Mouse (Mus musculus): ENCODE data around the gene Ypel3. TPM values are rescaled to one million over a fixed set of nuclear protein-coding genes. Genes with fewer than 3 reads are reported as not detected.

Gene Ypel3
- polyA plus RNA-seq, 1 experiment from 2014 or later = 89.7 TPM

- peak overlapping the region; percentile 84 for H3K4me3 ChIP-seq
- WGBS = under 1% methylated on average over 40 of the region's 40 CpGs
- peaks cover 54% of the 10 kb centered on the region for H3K4me1 ChIP-seq (replicated peaks)
- no peak for DNase-seq (ENCODE audit: low spot score)
- H3K27ac ChIP-seq = peak overlapping the region; percentile 96
- no peaks in the 10 kb centered on the region for H3K27me3 ChIP-seq (ENCODE audit: insufficient read depth, poor library complexity, severe bottlenecking)
- H3K36me3 ChIP-seq = peaks cover 72% of the 10 kb centered on the region
- no peaks in the 10 kb centered on the region for H3K9me3 ChIP-seq
Measured at GRCm38 (mm10) chr7:126798127-126799049, 21.6 kb downstream of the Ypel3 start.

- peaks cover 50% of the 10 kb centered on the region for H3K4me1 ChIP-seq (replicated peaks)
- no peaks in the 10 kb centered on the region for H3K9me3 ChIP-seq
- peak; percentile 99 for DNase-seq (ENCODE audit: low spot score)
- under 1% methylated on average over 36 of the region's 36 CpGs for WGBS
- peaks cover 74% of the 10 kb centered on the region for H3K36me3 ChIP-seq
- no peaks in the 10 kb centered on the region for H3K27me3 ChIP-seq (ENCODE audit: insufficient read depth, poor library complexity, severe bottlenecking)
- peak overlapping the region; percentile 84 for H3K4me3 ChIP-seq
- H3K27ac ChIP-seq = peak overlapping the region; percentile 96
Measured at GRCm38 (mm10) chr7:126799050-126799467, 22.3 kb downstream of the Ypel3 start.

GRCm38 (mm10) chr7:126799468-126800268, 22.9 kb downstream of the Ypel3 start:
- peaks cover 74% of the 10 kb centered on the region for H3K36me3 ChIP-seq
- no peaks in the 10 kb centered on the region for H3K9me3 ChIP-seq
- peak overlapping the region; percentile 96 for H3K27ac ChIP-seq
- peak overlapping the region; percentile 84 for H3K4me3 ChIP-seq
- no peak for DNase-seq (ENCODE audit: low spot score)
- WGBS = under 1% methylated on average over 38 of the region's 38 CpGs
- H3K27me3 ChIP-seq (ENCODE audit: insufficient read depth, poor library complexity, severe bottlenecking) = no peaks in the 10 kb centered on the region
- H3K4me1 ChIP-seq (replicated peaks) = peaks cover 50% of the 10 kb centered on the region

GRCm38 (mm10) chr7:126800269-126801056, 23.7 kb downstream of the Ypel3 start:
- peaks cover 48% of the 10 kb centered on the region for H3K4me1 ChIP-seq (replicated peaks)
- DNase-seq (ENCODE audit: low spot score) = no peak
- H3K27ac ChIP-seq = peak overlapping the region; percentile 96
- H3K27me3 ChIP-seq (ENCODE audit: insufficient read depth, poor library complexity, severe bottlenecking) = no peaks in the 10 kb centered on the region
- WGBS = 50% methylated on average over 5 of the region's 5 CpGs
- peaks cover 74% of the 10 kb centered on the region for H3K36me3 ChIP-seq
- no peaks in the 10 kb centered on the region for H3K9me3 ChIP-seq
- peak overlapping the region; percentile 84 for H3K4me3 ChIP-seq

GRCm38 (mm10) chr7:126801057-126801422, 24.3 kb downstream of the Ypel3 start:
- Histone ChIP-seq H3K9me3 (no peaks in the 10 kb centered on the region), H3K27ac (peak overlapping the region; percentile 96), H3K36me3 (peaks cover 72% of the 10 kb centered on the region), H3K27me3 (ENCODE audit: insufficient read depth, poor library complexity, severe bottlenecking) (no peaks in the 10 kb centered on the region), H3K4me3 (peak overlapping the region; percentile 84; the same call in 1 of the 2 replicates), H3K4me1 (replicated peaks) (peaks cover 43% of the 10 kb centered on the region)
- 94% methylated on average over 16 of the region's 16 CpGs for WGBS
- DNase-seq (ENCODE audit: low spot score) = no peak

- Histone ChIP-seq H3K27ac (peak overlapping the region; percentile 2; the same call in 1 of the 2 replicates), H3K36me3 (peaks cover 72% of the 10 kb centered on the region), H3K4me1 (replicated peaks) (peaks cover 35% of the 10 kb centered on the region), H3K27me3 (ENCODE audit: insufficient read depth, poor library complexity, severe bottlenecking) (no peaks in the 10 kb centered on the region), H3K4me3 (no peak overlapping the region), H3K9me3 (no peaks in the 10 kb centered on the region)
- no peak for DNase-seq (ENCODE audit: low spot score)
- 87% methylated on average over 11 of the region's 11 CpGs for WGBS
Measured at GRCm38 (mm10) chr7:126802134-126802889, 25.6 kb downstream of the Ypel3 start.

DNA sequence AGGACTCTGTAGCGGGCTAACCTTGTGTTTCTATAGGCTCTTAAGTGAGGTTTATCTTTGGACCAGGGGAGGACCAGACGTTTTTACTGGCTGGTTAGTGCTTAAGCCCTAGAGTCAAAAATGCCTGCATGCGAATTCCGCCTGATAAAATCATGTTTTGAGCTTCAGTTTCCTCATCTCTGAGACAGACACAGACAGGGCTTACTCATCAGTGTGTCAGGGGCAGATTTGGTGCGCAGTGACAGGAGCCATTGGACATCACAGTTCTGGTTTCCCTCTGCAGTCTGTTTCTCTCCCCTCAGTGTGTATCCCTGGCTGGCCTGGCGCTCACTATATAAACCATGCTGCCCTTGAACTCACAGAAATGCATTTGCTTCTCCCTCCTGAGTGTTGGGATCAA, 26.4 kb downstream of the Ypel3 start:
- no peak for DNase-seq (ENCODE audit: low spot score)
- Histone ChIP-seq H3K27ac (no peak overlapping the region), H3K9me3 (no peaks in the 10 kb centered on the region), H3K36me3 (peaks cover 70% of the 10 kb centered on the region), H3K27me3 (ENCODE audit: insufficient read depth, poor library complexity, severe bottlenecking) (no peaks in the 10 kb centered on the region), H3K4me3 (no peak overlapping the region), H3K4me1 (replicated peaks) (peaks cover 35% of the 10 kb centered on the region)
- 93% methylated on average over 6 of the region's 6 CpGs for WGBS

DNA sequence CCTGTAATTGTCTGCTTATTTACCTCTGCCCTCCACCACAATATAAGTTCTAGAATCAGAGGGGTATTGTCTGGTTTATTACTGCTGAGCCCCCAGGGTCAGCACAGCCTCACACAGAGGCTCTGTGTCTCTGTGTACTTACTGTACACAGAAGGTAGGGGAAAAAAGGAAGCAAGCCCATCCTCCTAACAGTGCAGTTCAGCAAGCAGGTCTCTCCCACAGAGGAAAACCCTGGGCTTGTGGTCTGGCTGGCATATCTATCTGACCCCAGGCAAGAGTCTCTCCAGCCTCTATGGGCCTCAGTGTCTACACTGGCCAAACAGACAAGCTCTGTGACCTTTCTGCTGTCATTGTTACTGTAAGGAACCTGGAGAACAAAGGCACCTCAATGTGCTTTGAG, 27.0 kb downstream of the Ypel3 start:
- peaks cover 37% of the 10 kb centered on the region for H3K4me1 ChIP-seq (replicated peaks)

DNA sequence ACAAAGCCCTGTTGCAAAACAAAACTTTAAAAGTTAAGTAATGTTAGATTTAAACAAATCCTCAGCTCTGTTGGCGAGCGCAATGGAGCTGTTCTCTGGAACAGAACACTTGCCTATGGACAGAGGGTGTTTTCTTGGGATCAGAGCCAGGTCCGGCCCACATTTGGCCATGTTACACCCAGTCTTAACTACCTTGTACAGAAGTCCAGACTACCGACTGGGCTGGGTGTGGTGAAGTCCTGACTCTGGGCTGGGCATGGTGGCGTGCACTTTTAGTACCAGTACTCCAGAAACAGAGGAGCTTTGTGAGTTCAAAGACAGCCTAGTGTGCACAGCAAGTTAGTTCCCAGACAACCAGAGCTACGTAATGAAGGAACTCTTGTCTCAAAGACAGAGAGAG, 30.2 kb downstream of the Ypel3 start:
- 91% methylated on average over 6 of the region's 6 CpGs for WGBS
- peaks cover 55% of the 10 kb centered on the region for H3K36me3 ChIP-seq
- H3K4me3 ChIP-seq = peak overlapping the region; percentile 21; the same call in 1 of the 2 replicates
- H3K27ac ChIP-seq = no peak overlapping the region
- no peaks in the 10 kb centered on the region; the same call in 1 of the 2 replicates for H3K27me3 ChIP-seq (ENCODE audit: insufficient read depth, poor library complexity, severe bottlenecking)
- no peaks in the 10 kb centered on the region for H3K9me3 ChIP-seq
- DNase-seq (ENCODE audit: low spot score) = no peak
- peaks cover 33% of the 10 kb centered on the region for H3K4me1 ChIP-seq (replicated peaks)

More for the DNA sequence above, 27.0 kb downstream of the Ypel3 start:
- no peak for DNase-seq (ENCODE audit: low spot score)
- no peaks in the 10 kb centered on the region for H3K9me3 ChIP-seq
- H3K27me3 ChIP-seq (ENCODE audit: insufficient read depth, poor library complexity, severe bottlenecking) = no peaks in the 10 kb centered on the region
- peaks cover 70% of the 10 kb centered on the region for H3K36me3 ChIP-seq
- no peak overlapping the region for H3K4me3 ChIP-seq
- H3K27ac ChIP-seq = no peak overlapping the region

DNA sequence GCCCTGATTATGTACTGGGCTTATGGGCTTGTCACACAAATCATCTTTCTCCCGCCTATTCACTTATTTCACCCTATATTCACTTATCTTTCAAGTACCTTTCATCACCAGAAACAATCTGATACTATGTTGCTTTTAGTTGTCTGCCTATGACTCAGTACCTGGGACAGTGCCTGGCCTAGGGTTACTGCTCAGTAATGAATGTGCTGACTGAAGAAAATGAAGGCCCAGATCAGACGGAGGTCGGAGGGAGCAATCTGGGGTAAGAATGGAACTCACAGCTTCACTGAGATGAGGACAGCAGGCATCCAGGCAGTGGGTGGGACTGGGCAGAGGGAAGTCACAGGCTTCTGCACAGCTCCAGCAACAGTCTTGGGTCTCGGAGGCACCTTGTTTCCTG, 30.6 kb downstream of the Ypel3 start:
- DNase-seq (ENCODE audit: low spot score) = no peak
- peaks cover 33% of the 10 kb centered on the region for H3K4me1 ChIP-seq (replicated peaks)
- H3K36me3 ChIP-seq = peaks cover 51% of the 10 kb centered on the region
- peak overlapping the region; percentile 68 for H3K4me3 ChIP-seq
- H3K27me3 ChIP-seq (ENCODE audit: insufficient read depth, poor library complexity, severe bottlenecking) = peaks cover 4% of the 10 kb centered on the region; the same call in 1 of the 2 replicates
- WGBS = 77% methylated on average over 4 of the region's 4 CpGs
- H3K27ac ChIP-seq = peak overlapping the region; percentile 94
- no peaks in the 10 kb centered on the region for H3K9me3 ChIP-seq

DNA sequence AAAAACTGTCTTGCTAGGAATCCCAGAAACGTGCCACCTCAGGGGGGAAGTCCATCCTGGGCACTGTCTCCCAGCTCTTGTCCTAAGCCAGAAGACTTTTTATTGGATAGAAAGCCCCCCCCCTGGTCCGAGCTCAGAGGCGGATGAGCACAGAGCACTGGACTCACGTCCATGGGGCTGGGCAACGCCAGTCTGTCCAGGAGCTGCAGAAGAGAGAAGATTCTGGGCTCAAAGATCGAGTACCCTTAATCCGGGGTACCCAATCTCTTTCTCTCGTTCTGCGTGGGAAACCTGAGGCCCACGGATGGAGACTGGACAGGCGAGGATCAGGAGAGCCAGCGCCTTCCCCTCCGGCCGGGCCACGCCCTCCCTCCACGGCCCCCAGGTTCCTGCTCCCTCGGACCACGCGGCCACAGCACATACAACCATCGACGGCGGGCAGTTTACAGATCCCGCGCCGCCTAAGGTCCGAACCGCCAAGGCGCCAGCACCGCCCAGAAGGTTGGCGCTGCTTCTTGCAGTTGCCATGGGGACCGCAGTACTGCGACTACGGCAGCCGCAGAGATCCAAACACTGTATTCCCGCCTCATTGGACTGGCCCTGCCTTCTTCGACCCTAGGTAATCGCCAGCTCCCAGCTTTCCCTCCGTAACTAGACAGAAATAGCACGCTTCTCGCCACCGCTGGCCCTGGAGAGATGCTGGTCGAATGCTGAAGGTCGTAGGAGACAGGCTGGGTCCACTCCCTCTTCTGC, 32.1 kb downstream of the Ypel3 start:
- peak; percentile 91 for DNase-seq (ENCODE audit: low spot score)
- H3K36me3 ChIP-seq = peaks cover 36% of the 10 kb centered on the region
- H3K27ac ChIP-seq = peak overlapping the region; percentile 94
- H3K27me3 ChIP-seq (ENCODE audit: insufficient read depth, poor library complexity, severe bottlenecking) = peaks cover 4% of the 10 kb centered on the region; the same call in 1 of the 2 replicates
- H3K4me3 ChIP-seq = peak overlapping the region; percentile 68
- no peaks in the 10 kb centered on the region for H3K9me3 ChIP-seq
- H3K4me1 ChIP-seq (replicated peaks) = peaks cover 39% of the 10 kb centered on the region
- under 1% methylated on average over 43 of the region's 43 CpGs for WGBS
